Mouse (Mus musculus): ENCODE measurements around the gene Wdr25. TPM values are rescaled to one million over a fixed set of nuclear protein-coding genes. Genes with fewer than 3 reads are reported as not detected.

Wdr25 gene
- polyA plus RNA-seq, 1 experiment from 2014 or later, result 5.6 TPM

DNA sequence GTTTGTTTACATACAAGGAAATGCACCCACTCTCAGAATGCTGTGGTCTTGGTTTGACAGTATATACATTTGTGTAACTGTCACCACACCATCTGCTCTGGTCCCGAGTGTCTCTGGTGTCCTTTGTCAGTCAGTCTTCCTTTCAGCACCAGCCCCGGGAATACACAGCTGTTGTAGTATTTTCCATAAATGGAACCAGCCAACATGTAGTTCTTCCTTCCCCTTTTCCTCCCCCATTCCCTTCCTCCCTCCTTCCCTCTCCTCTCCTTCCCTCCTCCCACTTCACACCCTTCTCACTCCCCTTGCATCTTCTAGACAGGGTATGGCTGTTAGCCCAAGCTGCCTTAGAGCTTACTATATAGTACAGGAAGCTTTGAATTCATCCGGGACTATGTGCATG, 36.0 kb downstream of the Wdr25 start:
- Histone ChIP-seq H3K9me3 (replicated peaks; ENCODE audit: control insufficient read depth, low read length) (no peaks in the 10 kb centered on the region), H3K36me3 (replicated peaks; ENCODE audit: control insufficient read depth, insufficient read depth, low read depth, low read length) (no peaks in the 10 kb centered on the region), H3K9ac (replicated peaks; ENCODE audit: low read length) (no peak overlapping the region), H3K27me3 (ENCODE audit: control insufficient read depth, insufficient read depth, low read length) (no peaks in the 10 kb centered on the region), H3K4me2 (ENCODE audit: low read depth, low read length) (no peak overlapping the region), H3K4me1 (ENCODE audit: control insufficient read depth, insufficient read depth, low read length) (no peaks in the 10 kb centered on the region), H3K4me3 (ENCODE audit: low read depth, low read length) (no peak overlapping the region), H3K27ac (replicated peaks; ENCODE audit: low read depth, low read length) (no peak overlapping the region)
- ATAC-seq (replicated peaks; ENCODE audit: insufficient number of reproducible peaks, low FRiP score, low TSS enrichment, low read depth) (no peak), DNase-seq (ENCODE audit: low spot score) (no peak)
- 72% methylated on average over 3 of the region's 3 CpGs for WGBS

DNA sequence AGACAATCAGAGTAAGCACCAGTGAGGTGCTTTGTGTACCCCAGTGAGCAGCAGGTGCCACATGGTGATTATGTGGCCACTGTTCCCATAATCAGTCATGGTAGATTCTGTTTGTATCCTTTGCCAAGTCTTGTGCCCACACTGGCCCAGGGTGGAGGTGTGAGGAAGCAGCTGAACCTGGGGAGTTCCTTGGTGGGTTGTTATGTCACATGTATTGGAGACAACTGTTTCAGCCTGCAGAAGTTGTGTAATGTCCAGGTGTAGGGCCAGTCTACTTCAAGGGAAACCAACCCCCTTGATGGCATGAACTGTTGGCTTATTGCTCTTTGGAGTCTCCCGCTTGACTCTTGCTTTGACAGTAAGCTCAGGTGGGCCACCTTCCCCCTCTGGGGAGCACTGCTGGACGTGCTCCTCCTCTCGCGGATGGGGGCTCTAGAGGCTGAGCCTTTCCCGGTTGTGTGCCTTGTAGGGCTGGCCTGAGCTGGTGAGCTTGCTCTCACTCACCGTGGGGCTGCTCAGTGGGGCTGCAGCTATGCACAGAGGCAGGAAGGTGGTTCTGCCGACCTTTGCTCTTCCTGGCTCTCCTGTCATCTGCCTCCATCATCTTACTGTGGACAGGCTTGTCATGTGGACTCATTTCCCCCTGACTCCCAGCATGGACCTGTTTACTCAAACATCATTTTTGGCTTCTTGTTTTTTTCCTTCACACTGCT, 38.1 kb downstream of the Wdr25 start:
- no peaks in the 10 kb centered on the region for H3K9me3 ChIP-seq (replicated peaks; ENCODE audit: control insufficient read depth, low read length)
- no peaks in the 10 kb centered on the region for H3K36me3 ChIP-seq (replicated peaks; ENCODE audit: control insufficient read depth, insufficient read depth, low read depth, low read length)
- no peaks in the 10 kb centered on the region for H3K27me3 ChIP-seq (ENCODE audit: control insufficient read depth, insufficient read depth, low read length)
- 54% methylated on average over 7 of the region's 7 CpGs for WGBS
- ATAC-seq (replicated peaks; ENCODE audit: insufficient number of reproducible peaks, low FRiP score, low TSS enrichment, low read depth) (0 out of 2 replicates have a peak, but pooled peaks have one; percentile 53), DNase-seq (ENCODE audit: low spot score) (no peak)
- no peak overlapping the region for H3K4me2 ChIP-seq (ENCODE audit: low read depth, low read length)
- no peak overlapping the region for H3K27ac ChIP-seq (replicated peaks; ENCODE audit: low read depth, low read length)
- H3K4me3 ChIP-seq (ENCODE audit: low read depth, low read length), result no peak overlapping the region
- H3K4me1 ChIP-seq (ENCODE audit: control insufficient read depth, insufficient read depth, low read length), result no peaks in the 10 kb centered on the region
- no peak overlapping the region for H3K9ac ChIP-seq (replicated peaks; ENCODE audit: low read length)

DNA sequence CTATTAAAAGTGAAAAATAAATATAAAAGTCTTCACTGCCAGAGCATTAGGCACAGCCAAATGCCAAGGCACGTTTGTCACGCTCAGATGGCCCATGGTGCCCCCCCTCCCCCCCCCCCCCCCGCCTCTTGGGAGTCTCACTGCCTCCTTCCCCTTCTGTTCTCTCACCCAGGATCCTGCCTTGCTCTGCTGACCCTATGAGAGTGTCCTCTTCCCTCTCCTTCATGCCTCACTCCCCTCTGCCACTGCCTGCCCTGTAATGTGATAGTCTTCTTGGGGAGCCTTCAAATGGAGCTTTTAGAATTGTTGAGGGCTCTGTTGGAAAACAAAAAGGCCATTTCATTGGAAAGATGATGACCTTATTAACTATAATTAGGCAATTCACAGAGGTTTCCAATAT, 38.7 kb downstream of the Wdr25 start:
- H3K4me1 ChIP-seq (ENCODE audit: control insufficient read depth, insufficient read depth, low read length), result no peaks in the 10 kb centered on the region
- no peak overlapping the region for H3K9ac ChIP-seq (replicated peaks; ENCODE audit: low read length)
- H3K4me3 ChIP-seq (ENCODE audit: low read depth, low read length), result no peak overlapping the region
- DNase-seq (ENCODE audit: low spot score) (no peak), ATAC-seq (replicated peaks; ENCODE audit: insufficient number of reproducible peaks, low FRiP score, low TSS enrichment, low read depth) (no peak; the same call in 1 of the 2 replicates)
- H3K4me2 ChIP-seq (ENCODE audit: low read depth, low read length), result no peak overlapping the region
- H3K27me3 ChIP-seq (ENCODE audit: control insufficient read depth, insufficient read depth, low read length), result no peaks in the 10 kb centered on the region
- H3K36me3 ChIP-seq (replicated peaks; ENCODE audit: control insufficient read depth, insufficient read depth, low read depth, low read length), result no peaks in the 10 kb centered on the region
- 37% methylated on average over 2 of the region's 3 CpGs for WGBS
- H3K27ac ChIP-seq (replicated peaks; ENCODE audit: low read depth, low read length), result no peak overlapping the region
- H3K9me3 ChIP-seq (replicated peaks; ENCODE audit: control insufficient read depth, low read length), result no peaks in the 10 kb centered on the region

DNA sequence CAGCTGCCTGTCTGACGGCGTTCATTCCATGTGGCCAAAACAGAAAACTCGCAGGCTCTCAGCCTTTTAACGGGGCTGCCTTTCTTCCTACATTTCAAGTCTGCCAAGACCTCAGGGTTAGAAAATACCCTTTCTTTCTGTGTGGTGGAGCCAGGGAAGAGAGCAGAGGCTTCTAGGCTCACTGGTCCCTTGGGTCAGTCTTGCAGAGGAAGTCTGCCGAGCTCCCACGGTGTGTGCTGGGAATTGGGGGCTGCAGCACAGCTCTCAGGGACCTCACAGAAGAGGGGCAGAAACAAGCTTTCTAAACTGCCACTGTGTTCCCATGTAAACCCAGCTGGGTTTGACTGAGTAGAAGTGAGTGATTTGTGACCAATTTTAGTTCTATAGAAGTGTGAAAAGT, 40.8 kb downstream of the Wdr25 start:
- Histone ChIP-seq H3K27me3 (ENCODE audit: control insufficient read depth, insufficient read depth, low read length) (no peaks in the 10 kb centered on the region), H3K4me1 (ENCODE audit: control insufficient read depth, insufficient read depth, low read length) (no peaks in the 10 kb centered on the region), H3K9ac (replicated peaks; ENCODE audit: low read length) (no peak overlapping the region), H3K4me2 (ENCODE audit: low read depth, low read length) (no peak overlapping the region), H3K9me3 (replicated peaks; ENCODE audit: control insufficient read depth, low read length) (no peaks in the 10 kb centered on the region), H3K36me3 (replicated peaks; ENCODE audit: control insufficient read depth, insufficient read depth, low read depth, low read length) (no peaks in the 10 kb centered on the region), H3K4me3 (ENCODE audit: low read depth, low read length) (no peak overlapping the region), H3K27ac (replicated peaks; ENCODE audit: low read depth, low read length) (no peak overlapping the region)
- DNase-seq (ENCODE audit: low spot score) (no peak), ATAC-seq (replicated peaks; ENCODE audit: insufficient number of reproducible peaks, low FRiP score, low TSS enrichment, low read depth) (no peak)
- WGBS, result 68% methylated on average over 6 of the region's 6 CpGs

DNA sequence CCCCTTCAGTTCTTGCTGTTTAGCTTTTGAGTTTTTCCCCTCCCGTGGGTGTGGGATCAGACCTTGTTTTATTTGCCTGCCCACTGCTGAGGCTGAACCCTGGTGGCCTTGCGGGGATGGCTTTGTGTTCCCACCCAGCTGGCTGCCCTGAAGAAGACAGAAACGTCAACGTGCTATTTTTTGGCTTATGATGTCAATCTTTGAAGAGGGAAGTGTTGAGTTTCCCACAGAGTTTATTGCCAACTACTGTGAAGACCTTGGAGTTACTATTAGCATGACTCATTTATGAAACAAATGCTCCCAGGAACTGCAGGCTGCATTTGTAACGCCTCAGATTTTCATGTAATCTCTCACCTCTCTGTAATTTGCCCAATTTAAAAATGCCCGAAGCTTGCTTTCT, 43.4 kb downstream of the Wdr25 start:
- no peaks in the 10 kb centered on the region for H3K27me3 ChIP-seq (ENCODE audit: control insufficient read depth, insufficient read depth, low read length)
- no peak overlapping the region for H3K27ac ChIP-seq (replicated peaks; ENCODE audit: low read depth, low read length)
- no peak overlapping the region for H3K4me3 ChIP-seq (ENCODE audit: low read depth, low read length)
- no peak overlapping the region for H3K4me2 ChIP-seq (ENCODE audit: low read depth, low read length)
- no peaks in the 10 kb centered on the region for H3K36me3 ChIP-seq (replicated peaks; ENCODE audit: control insufficient read depth, insufficient read depth, low read depth, low read length)
- DNase-seq (ENCODE audit: low spot score), result no peak
- no peak overlapping the region for H3K9ac ChIP-seq (replicated peaks; ENCODE audit: low read length)
- H3K4me1 ChIP-seq (ENCODE audit: control insufficient read depth, insufficient read depth, low read length), result no peaks in the 10 kb centered on the region
- 72% methylated on average over 6 of the region's 6 CpGs for WGBS
- no peaks in the 10 kb centered on the region for H3K9me3 ChIP-seq (replicated peaks; ENCODE audit: control insufficient read depth, low read length)
- no peak for ATAC-seq (replicated peaks; ENCODE audit: insufficient number of reproducible peaks, low FRiP score, low TSS enrichment, low read depth)

DNA sequence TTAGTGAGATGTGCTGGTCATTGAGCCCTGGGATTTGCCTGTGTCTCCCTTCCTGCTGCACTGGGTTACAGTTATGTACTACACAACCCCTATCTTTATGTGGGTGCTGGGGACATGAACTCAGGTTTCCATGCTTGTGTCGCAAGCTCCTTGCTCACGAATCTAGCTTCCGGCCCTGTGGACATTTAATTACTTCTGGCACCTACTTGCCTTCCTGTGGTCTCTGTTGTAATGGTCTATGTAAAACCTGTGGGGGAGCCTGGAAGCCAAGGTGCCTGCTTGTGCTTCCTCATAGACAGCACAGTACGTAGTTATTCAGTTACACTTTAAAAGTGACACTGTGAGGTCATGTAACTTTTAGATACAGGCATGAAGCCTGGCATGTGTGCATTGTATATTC, 44.1 kb downstream of the Wdr25 start:
- WGBS, result 77% methylated on average over 4 of the region's 4 CpGs
- Histone ChIP-seq H3K4me2 (ENCODE audit: low read depth, low read length) (no peak overlapping the region), H3K9ac (replicated peaks; ENCODE audit: low read length) (no peak overlapping the region), H3K36me3 (replicated peaks; ENCODE audit: control insufficient read depth, insufficient read depth, low read depth, low read length) (no peaks in the 10 kb centered on the region), H3K4me1 (ENCODE audit: control insufficient read depth, insufficient read depth, low read length) (no peaks in the 10 kb centered on the region), H3K27ac (replicated peaks; ENCODE audit: low read depth, low read length) (no peak overlapping the region), H3K9me3 (replicated peaks; ENCODE audit: control insufficient read depth, low read length) (no peaks in the 10 kb centered on the region), H3K4me3 (ENCODE audit: low read depth, low read length) (no peak overlapping the region), H3K27me3 (ENCODE audit: control insufficient read depth, insufficient read depth, low read length) (no peaks in the 10 kb centered on the region)
- DNase-seq (ENCODE audit: low spot score) (no peak), ATAC-seq (replicated peaks; ENCODE audit: insufficient number of reproducible peaks, low FRiP score, low TSS enrichment, low read depth) (no peak)

DNA sequence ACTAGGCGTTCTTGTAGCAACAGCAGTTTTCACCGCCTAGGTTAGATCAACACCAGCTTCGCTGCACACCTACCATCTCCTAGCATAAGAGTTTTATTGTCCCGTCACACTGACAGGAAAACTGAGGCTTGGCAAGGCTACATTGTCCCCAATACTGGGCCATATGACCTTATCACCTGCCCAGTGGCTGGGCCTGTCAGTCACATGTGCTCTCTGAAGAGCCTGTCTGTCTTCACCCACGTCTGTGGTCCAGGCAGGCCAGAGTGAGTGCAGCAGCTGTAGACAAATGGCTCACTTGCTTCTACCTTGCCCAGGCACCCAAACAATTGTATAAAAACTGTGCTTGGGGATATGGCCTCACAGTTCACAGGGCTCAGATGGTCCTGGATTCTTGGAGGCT, 45.4 kb downstream of the Wdr25 start:
- H3K27ac ChIP-seq (replicated peaks; ENCODE audit: low read depth, low read length), result no peak overlapping the region
- H3K4me1 ChIP-seq (ENCODE audit: control insufficient read depth, insufficient read depth, low read length), result no peaks in the 10 kb centered on the region
- H3K4me3 ChIP-seq (ENCODE audit: low read depth, low read length), result no peak overlapping the region
- H3K9ac ChIP-seq (replicated peaks; ENCODE audit: low read length), result no peak overlapping the region
- H3K27me3 ChIP-seq (ENCODE audit: control insufficient read depth, insufficient read depth, low read length), result no peaks in the 10 kb centered on the region
- no peaks in the 10 kb centered on the region for H3K36me3 ChIP-seq (replicated peaks; ENCODE audit: control insufficient read depth, insufficient read depth, low read depth, low read length)
- DNase-seq (ENCODE audit: low spot score) (no peak), ATAC-seq (replicated peaks; ENCODE audit: insufficient number of reproducible peaks, low FRiP score, low TSS enrichment, low read depth) (no peak)
- no peaks in the 10 kb centered on the region for H3K9me3 ChIP-seq (replicated peaks; ENCODE audit: control insufficient read depth, low read length)
- H3K4me2 ChIP-seq (ENCODE audit: low read depth, low read length), result no peak overlapping the region
- WGBS, result 76% methylated on average over 5 of the region's 5 CpGs

DNA sequence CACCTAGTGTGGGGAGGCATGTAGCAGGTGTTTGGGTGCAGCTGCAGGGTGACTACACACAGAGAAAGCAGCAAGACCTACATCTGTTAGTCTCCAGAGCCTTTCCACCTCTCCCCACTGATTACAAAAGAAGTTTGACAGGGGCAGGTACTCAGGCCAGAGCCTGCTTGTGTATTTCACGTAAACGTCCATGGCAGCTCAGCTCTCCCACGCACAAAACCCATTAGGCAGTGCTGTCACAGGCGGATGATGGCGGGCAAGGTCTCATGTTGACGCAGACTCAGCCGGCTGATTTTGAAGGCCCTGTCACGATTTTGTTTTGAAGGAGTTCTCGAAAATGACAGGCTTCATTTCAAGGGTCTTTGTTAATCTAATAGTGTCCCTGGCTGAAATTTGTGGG, 45.9 kb downstream of the Wdr25 start:
- no peak for DNase-seq (ENCODE audit: low spot score)
- H3K4me3 ChIP-seq (ENCODE audit: low read depth, low read length), result no peak overlapping the region
- no peak for ATAC-seq (replicated peaks; ENCODE audit: insufficient number of reproducible peaks, low FRiP score, low TSS enrichment, low read depth)
- H3K4me2 ChIP-seq (ENCODE audit: low read depth, low read length), result no peak overlapping the region
- WGBS, result 80% methylated on average over 9 of the region's 9 CpGs
- H3K36me3 ChIP-seq (replicated peaks; ENCODE audit: control insufficient read depth, insufficient read depth, low read depth, low read length), result no peaks in the 10 kb centered on the region
- no peaks in the 10 kb centered on the region for H3K9me3 ChIP-seq (replicated peaks; ENCODE audit: control insufficient read depth, low read length)
- H3K9ac ChIP-seq (replicated peaks; ENCODE audit: low read length), result no peak overlapping the region
- H3K27ac ChIP-seq (replicated peaks; ENCODE audit: low read depth, low read length), result no peak overlapping the region
- no peaks in the 10 kb centered on the region for H3K27me3 ChIP-seq (ENCODE audit: control insufficient read depth, insufficient read depth, low read length)
- H3K4me1 ChIP-seq (ENCODE audit: control insufficient read depth, insufficient read depth, low read length), result no peaks in the 10 kb centered on the region

Measured in embryonic facial prominence, embryonic 11.5 days (tissue).